Mouse (Mus musculus): ENCODE results near the gene Camsap2. TPM values are rescaled to one million over a fixed set of nuclear protein-coding genes. Genes with fewer than 3 reads are reported as not detected.

Gene Camsap2
- polyA plus RNA-seq, 1 experiment, result 10.4 TPM

DNA sequence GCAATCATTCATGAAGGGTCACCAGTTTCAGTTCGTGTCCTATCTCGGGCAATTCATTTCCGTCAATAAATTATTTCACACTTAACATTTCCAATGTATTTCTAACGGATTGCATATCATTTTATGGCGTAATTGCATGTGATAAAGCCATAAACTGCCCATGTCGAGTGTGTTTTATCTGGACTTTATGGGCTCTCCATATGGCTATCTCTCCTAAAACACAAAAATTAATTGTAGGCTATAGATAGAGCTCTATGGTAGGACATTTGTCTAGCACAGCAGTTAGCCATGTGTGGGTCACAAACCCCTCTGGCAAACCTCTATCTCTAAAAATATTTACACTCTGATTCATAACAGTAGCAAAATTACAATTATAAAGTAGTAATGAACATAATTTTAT, 15.0 kb upstream of the Camsap2 start:
- TF ChIP-seq POLR2A (IDR thresholded peaks at IDR 0.05; ENCODE audit: control insufficient read depth, low read depth, low read length), result no peak
- TF ChIP-seq CTCF (IDR thresholded peaks at IDR 0.05; ENCODE audit: control insufficient read depth, insufficient read depth, insufficient replicate concordance, low read depth, low read length), result no peak

DNA sequence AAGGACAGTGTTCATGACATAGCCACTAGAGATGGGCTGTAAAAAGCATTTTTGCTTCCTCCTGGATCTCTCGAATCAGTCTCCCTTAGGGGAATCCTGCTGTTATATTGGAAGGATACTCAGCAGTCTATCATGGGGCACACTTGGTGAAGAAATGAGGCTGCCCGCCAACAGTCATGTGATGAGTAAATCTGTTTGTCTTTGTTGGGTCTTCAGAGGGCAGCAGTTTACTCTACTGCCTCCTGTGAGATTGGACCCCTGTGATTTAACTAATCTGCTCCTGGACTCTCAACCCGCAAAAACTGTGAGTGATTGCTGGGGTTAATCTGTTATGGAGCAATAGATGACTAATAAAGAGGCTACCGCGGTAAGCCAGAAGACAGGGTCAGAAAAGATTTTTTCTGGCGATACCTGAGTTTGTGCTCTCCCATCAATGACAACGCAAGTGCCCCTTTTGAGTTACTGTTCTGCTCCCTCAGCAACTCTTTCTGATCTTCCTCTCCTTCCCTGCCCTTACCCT, 13.0 kb upstream of the Camsap2 start:
- no peaks in the 10 kb centered on the region for H3K4me1 ChIP-seq (ENCODE audit: control insufficient read depth, insufficient read depth, low read length)
- no peaks in the 10 kb centered on the region for H3K36me3 ChIP-seq (ENCODE audit: control insufficient read depth, insufficient read depth, low read length)
- H3K4me3 ChIP-seq (ENCODE audit: control insufficient read depth, low read depth, low read length), result no peak overlapping the region
- H3K27ac ChIP-seq (ENCODE audit: control insufficient read depth, insufficient read depth, low read depth, low read length), result no peak overlapping the region
- TF ChIP-seq CTCF (IDR thresholded peaks at IDR 0.05; ENCODE audit: control insufficient read depth, insufficient read depth, insufficient replicate concordance, low read depth, low read length) (no peak), POLR2A (IDR thresholded peaks at IDR 0.05; ENCODE audit: control insufficient read depth, low read depth, low read length) (no peak)
- H3K27me3 ChIP-seq (ENCODE audit: control insufficient read depth, insufficient read depth, low read length), result no peaks in the 10 kb centered on the region

More for the DNA sequence above, 15.0 kb upstream of the Camsap2 start:
- no peaks in the 10 kb centered on the region for H3K27me3 ChIP-seq (ENCODE audit: control insufficient read depth, insufficient read depth, low read length)
- no peaks in the 10 kb centered on the region; the same call in 1 of the 2 replicates for H3K4me1 ChIP-seq (ENCODE audit: control insufficient read depth, insufficient read depth, low read length)
- H3K27ac ChIP-seq (ENCODE audit: control insufficient read depth, insufficient read depth, low read depth, low read length), result no peak overlapping the region
- no peaks in the 10 kb centered on the region for H3K36me3 ChIP-seq (ENCODE audit: control insufficient read depth, insufficient read depth, low read length)
- H3K4me3 ChIP-seq (ENCODE audit: control insufficient read depth, low read depth, low read length), result no peak overlapping the region

DNA sequence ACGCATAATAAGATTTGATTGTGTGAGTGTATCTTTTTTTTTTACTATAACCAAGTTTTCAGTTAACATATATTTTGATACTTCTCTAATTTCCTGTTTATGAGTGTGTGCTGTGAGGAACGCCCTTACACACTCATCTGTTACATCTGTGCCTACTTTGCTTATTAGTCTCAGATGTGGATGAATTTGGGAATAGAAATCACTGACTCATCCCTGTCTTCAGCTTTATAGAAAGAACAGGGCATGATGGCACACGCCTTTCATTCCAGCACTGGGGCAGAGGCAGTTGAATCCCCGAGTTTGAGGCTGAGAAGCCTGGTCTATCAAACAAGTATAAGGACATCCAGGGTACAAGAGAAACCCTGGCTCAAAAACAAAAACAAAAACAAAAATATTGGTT, 9.7 kb upstream of the Camsap2 start:
- no peaks in the 10 kb centered on the region for H3K36me3 ChIP-seq (ENCODE audit: control insufficient read depth, insufficient read depth, low read length)
- H3K4me3 ChIP-seq (ENCODE audit: control insufficient read depth, low read depth, low read length), result no peak overlapping the region
- no peaks in the 10 kb centered on the region for H3K27me3 ChIP-seq (ENCODE audit: control insufficient read depth, insufficient read depth, low read length)
- no peak for TF ChIP-seq CTCF (IDR thresholded peaks at IDR 0.05; ENCODE audit: control insufficient read depth, insufficient read depth, insufficient replicate concordance, low read depth, low read length)
- no peak for TF ChIP-seq POLR2A (IDR thresholded peaks at IDR 0.05; ENCODE audit: control insufficient read depth, low read depth, low read length)
- no peaks in the 10 kb centered on the region for H3K4me1 ChIP-seq (ENCODE audit: control insufficient read depth, insufficient read depth, low read length)
- H3K27ac ChIP-seq (ENCODE audit: control insufficient read depth, insufficient read depth, low read depth, low read length), result no peak overlapping the region

DNA sequence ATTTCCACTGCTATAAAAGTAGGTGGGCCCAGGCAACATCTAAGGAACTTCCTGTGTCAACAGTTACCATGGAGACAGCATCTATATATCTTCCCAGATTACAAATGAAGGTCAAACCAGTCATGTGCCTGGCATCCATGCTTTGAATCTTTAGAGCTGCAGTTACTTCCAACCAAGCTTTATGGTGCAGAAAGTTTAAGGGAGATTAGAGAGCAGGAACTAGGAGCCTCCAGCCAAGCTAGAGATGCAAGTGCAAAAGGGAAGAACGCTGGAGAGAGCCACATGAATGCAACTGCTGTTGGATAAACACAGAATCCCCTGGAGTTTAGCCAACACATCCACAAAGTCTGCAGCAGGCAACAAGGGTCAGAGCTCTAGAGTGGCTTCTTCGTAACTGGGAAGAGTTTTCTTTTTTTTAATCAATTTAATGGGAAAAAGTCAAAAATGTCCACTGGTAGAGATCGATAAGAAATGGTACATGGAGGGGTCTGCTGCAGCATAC, 4.8 kb upstream of the Camsap2 start:
- TF ChIP-seq CTCF (IDR thresholded peaks at IDR 0.05; ENCODE audit: control insufficient read depth, insufficient read depth, insufficient replicate concordance, low read depth, low read length) (no peak), POLR2A (IDR thresholded peaks at IDR 0.05; ENCODE audit: control insufficient read depth, low read depth, low read length) (no peak)

DNA sequence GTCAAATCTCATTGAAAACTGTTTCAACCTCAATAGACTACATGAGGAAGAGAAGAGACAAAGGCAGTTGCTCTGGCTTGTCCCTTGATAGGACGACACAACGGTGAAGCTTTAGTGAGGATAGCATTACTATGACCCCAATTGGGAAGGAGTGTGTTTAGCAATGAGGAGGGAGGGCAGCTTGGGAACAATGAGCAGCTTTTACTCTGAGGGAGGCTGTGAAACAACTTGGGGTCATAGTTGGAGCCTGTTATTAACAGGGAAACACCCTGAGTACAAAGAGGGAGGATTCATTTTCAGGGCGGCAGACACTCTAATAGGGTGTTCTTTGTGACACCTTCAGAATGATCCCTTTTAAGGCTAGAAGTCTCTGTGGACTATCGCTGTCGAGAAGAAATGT, 2.2 kb upstream of the Camsap2 start:
- TF ChIP-seq POLR2A (IDR thresholded peaks at IDR 0.05; ENCODE audit: control insufficient read depth, low read depth, low read length) (no peak), CTCF (IDR thresholded peaks at IDR 0.05; ENCODE audit: control insufficient read depth, insufficient read depth, insufficient replicate concordance, low read depth, low read length) (no peak)

More for the DNA sequence above, 4.8 kb upstream of the Camsap2 start:
- Histone ChIP-seq H3K4me1 (ENCODE audit: control insufficient read depth, insufficient read depth, low read length) (peaks cover 2% of the 10 kb centered on the region; the same call in 1 of the 2 replicates), H3K27me3 (ENCODE audit: control insufficient read depth, insufficient read depth, low read length) (no peaks in the 10 kb centered on the region), H3K36me3 (ENCODE audit: control insufficient read depth, insufficient read depth, low read length) (no peaks in the 10 kb centered on the region), H3K4me3 (ENCODE audit: control insufficient read depth, low read depth, low read length) (no peak overlapping the region), H3K27ac (ENCODE audit: control insufficient read depth, insufficient read depth, low read depth, low read length) (no peak overlapping the region)

DNA sequence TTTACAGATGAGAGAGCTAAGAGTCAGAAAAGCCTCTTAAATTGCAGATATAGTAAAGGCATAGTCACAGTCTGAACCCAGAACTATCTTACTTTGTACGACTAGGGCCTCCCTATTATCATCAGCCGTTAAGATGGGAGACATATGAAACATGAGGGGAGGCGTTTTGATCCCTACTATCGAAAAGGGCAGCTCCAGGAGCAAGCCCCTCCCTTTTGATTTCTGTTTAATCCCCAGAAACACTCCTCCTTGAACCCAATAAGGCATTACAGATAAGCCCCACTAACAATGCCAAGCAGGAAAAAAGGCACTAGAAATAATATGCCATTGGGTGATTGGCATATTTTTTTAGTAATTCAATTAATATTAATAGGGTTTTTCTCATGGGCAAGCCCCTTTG, 1.2 kb upstream of the Camsap2 start:
- Histone ChIP-seq H3K27ac (ENCODE audit: control insufficient read depth, insufficient read depth, low read depth, low read length) (no peak overlapping the region), H3K36me3 (ENCODE audit: control insufficient read depth, insufficient read depth, low read length) (no peaks in the 10 kb centered on the region), H3K27me3 (ENCODE audit: control insufficient read depth, insufficient read depth, low read length) (no peaks in the 10 kb centered on the region), H3K4me3 (ENCODE audit: control insufficient read depth, low read depth, low read length) (no peak overlapping the region), H3K4me1 (ENCODE audit: control insufficient read depth, insufficient read depth, low read length) (peaks cover 2% of the 10 kb centered on the region)
- TF ChIP-seq POLR2A (IDR thresholded peaks at IDR 0.05; ENCODE audit: control insufficient read depth, low read depth, low read length), result no peak

More for the DNA sequence above, 2.2 kb upstream of the Camsap2 start:
- H3K36me3 ChIP-seq (ENCODE audit: control insufficient read depth, insufficient read depth, low read length), result no peaks in the 10 kb centered on the region
- no peak overlapping the region for H3K4me3 ChIP-seq (ENCODE audit: control insufficient read depth, low read depth, low read length)
- H3K27me3 ChIP-seq (ENCODE audit: control insufficient read depth, insufficient read depth, low read length), result no peaks in the 10 kb centered on the region
- peaks cover 2% of the 10 kb centered on the region for H3K4me1 ChIP-seq (ENCODE audit: control insufficient read depth, insufficient read depth, low read length)
- no peak overlapping the region for H3K27ac ChIP-seq (ENCODE audit: control insufficient read depth, insufficient read depth, low read depth, low read length)

DNA sequence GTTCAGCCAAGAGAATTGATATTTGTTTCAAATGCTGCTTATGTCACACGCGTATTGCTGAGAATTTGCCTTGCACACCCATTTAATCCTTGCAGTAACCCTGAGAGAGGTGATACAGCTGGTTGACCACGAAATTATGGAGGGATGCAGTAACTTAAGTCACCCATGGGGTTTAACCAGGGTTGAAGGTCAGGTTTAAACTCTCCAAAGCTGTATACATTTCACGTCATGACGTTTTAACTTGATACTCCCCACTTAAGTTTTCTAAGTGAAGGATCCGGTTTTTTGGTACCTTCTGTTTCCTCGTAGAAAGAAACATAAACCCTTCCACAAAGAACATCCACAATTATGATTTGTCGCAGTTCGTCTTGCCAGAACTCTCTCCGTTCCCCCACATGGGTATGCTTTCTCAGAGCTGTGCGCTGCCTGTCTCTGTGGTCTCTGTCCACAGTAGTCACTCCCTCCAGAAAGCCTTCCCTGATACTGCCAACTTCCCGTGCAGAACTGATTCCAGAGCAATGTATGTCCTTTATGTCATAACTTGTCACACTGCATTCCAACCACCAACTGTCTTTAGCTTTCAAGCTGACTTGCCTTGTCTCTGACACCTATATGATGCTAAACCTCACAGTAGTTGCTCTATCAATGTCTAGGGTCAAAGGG, 600 bp upstream of the Camsap2 start:
- Histone ChIP-seq H3K4me1 (ENCODE audit: control insufficient read depth, insufficient read depth, low read length) (peaks cover 2% of the 10 kb centered on the region), H3K27ac (ENCODE audit: control insufficient read depth, insufficient read depth, low read depth, low read length) (peak overlapping the region; percentile 92; the same call in 1 of the 2 replicates)

More for the DNA sequence above, 600 bp upstream of the Camsap2 start:
- no peak for TF ChIP-seq CTCF (IDR thresholded peaks at IDR 0.05; ENCODE audit: control insufficient read depth, insufficient read depth, insufficient replicate concordance, low read depth, low read length)
- no peak for TF ChIP-seq POLR2A (IDR thresholded peaks at IDR 0.05; ENCODE audit: control insufficient read depth, low read depth, low read length)
- Histone ChIP-seq H3K36me3 (ENCODE audit: control insufficient read depth, insufficient read depth, low read length) (no peaks in the 10 kb centered on the region), H3K4me3 (ENCODE audit: control insufficient read depth, low read depth, low read length) (peak overlapping the region; percentile 95), H3K27me3 (ENCODE audit: control insufficient read depth, insufficient read depth, low read length) (no peaks in the 10 kb centered on the region)

Measured in testis, adult 2 months (tissue).